Mouse (Mus musculus): ENCODE data around the gene Myo5c. TPM values are rescaled to one million over a fixed set of nuclear protein-coding genes. Genes with fewer than 3 reads are reported as not detected.

The Myo5c gene
- polyA plus RNA-seq, 1 experiment from 2014 or later, result 0.98 TPM

- WGBS, result under 1% methylated on average over 46 of the region's 52 CpGs
- peak overlapping the region; percentile 62 for H3K4me3 ChIP-seq
- peak overlapping the region; percentile 75 for H3K4me2 ChIP-seq (replicated peaks)
- peak overlapping the region; percentile 66 for H3K9ac ChIP-seq (replicated peaks)
- peak; percentile 91 for ATAC-seq (ENCODE audit: low FRiP score, low read depth)
- 0 out of 2 replicates have a peak, but pooled peaks cover 6% of the 10 kb centered on the region for H3K36me3 ChIP-seq
- H3K27me3 ChIP-seq, result no peaks in the 10 kb centered on the region
- peak overlapping the region; percentile 65 for H3K27ac ChIP-seq (replicated peaks)
- no peaks in the 10 kb centered on the region for H3K9me3 ChIP-seq
- H3K4me1 ChIP-seq, result peaks cover 19% of the 10 kb centered on the region
These were observed 82.2 kb downstream of the Myo5c start for GRCm38 (mm10) chr9:75313832-75314516.

GRCm38 (mm10) chr9:75314517-75315105 lies 82.8 kb downstream of the Myo5c start:
- Histone ChIP-seq H3K9ac (replicated peaks) (peak overlapping the region; percentile 66), H3K4me3 (peak overlapping the region; percentile 62), H3K36me3 (0 out of 2 replicates have a peak, but pooled peaks cover 6% of the 10 kb centered on the region), H3K9me3 (no peaks in the 10 kb centered on the region), H3K4me1 (peaks cover 22% of the 10 kb centered on the region), H3K4me2 (replicated peaks) (peak overlapping the region; percentile 75), H3K27ac (replicated peaks) (peak overlapping the region; percentile 65), H3K27me3 (no peaks in the 10 kb centered on the region)
- ATAC-seq (ENCODE audit: low FRiP score, low read depth), result 0 out of 2 replicates have a peak, but pooled peaks have one; percentile 7
- WGBS, result 2% methylated on average over 22 of the region's 22 CpGs

GRCm38 (mm10) chr9:75315238-75315637 lies 83.4 kb downstream of the Myo5c start:
- Histone ChIP-seq H3K36me3 (0 out of 2 replicates have a peak, but pooled peaks cover 6% of the 10 kb centered on the region), H3K27ac (replicated peaks) (no peak overlapping the region), H3K27me3 (no peaks in the 10 kb centered on the region), H3K4me3 (peak overlapping the region; percentile 62; the same call in 1 of the 2 replicates), H3K9me3 (no peaks in the 10 kb centered on the region), H3K4me2 (replicated peaks) (peak overlapping the region; percentile 75), H3K9ac (replicated peaks) (no peak overlapping the region; the same call in 1 of the 2 replicates), H3K4me1 (peaks cover 22% of the 10 kb centered on the region)
- no peak for ATAC-seq (ENCODE audit: low FRiP score, low read depth)
- 75% methylated on average over 3 of the region's 3 CpGs for WGBS

GRCm38 (mm10) chr9:75316771-75317170 lies 85.0 kb downstream of the Myo5c start:
- no peaks in the 10 kb centered on the region for H3K27me3 ChIP-seq
- 86% methylated on average over 6 of the region's 6 CpGs for WGBS
- H3K9me3 ChIP-seq, result no peaks in the 10 kb centered on the region
- no peak overlapping the region for H3K9ac ChIP-seq (replicated peaks)
- H3K36me3 ChIP-seq, result 0 out of 2 replicates have a peak, but pooled peaks cover 6% of the 10 kb centered on the region
- H3K4me3 ChIP-seq, result no peak overlapping the region
- no peak overlapping the region for H3K27ac ChIP-seq (replicated peaks)
- no peak for ATAC-seq (ENCODE audit: low FRiP score, low read depth)
- H3K4me2 ChIP-seq (replicated peaks), result no peak overlapping the region
- peaks cover 22% of the 10 kb centered on the region for H3K4me1 ChIP-seq

- WGBS, result 96% methylated on average over 2 of the region's 2 CpGs
- Histone ChIP-seq H3K27me3 (no peaks in the 10 kb centered on the region), H3K9ac (replicated peaks) (no peak overlapping the region), H3K9me3 (no peaks in the 10 kb centered on the region), H3K4me2 (replicated peaks) (no peak overlapping the region), H3K27ac (replicated peaks) (no peak overlapping the region), H3K36me3 (0 out of 2 replicates have a peak, but pooled peaks cover 6% of the 10 kb centered on the region), H3K4me1 (peaks cover 21% of the 10 kb centered on the region), H3K4me3 (no peak overlapping the region)
- ATAC-seq (ENCODE audit: low FRiP score, low read depth), result no peak
These were observed 86.4 kb downstream of the Myo5c start for GRCm38 (mm10) chr9:75318196-75318595.

- no peak for ATAC-seq (ENCODE audit: low FRiP score, low read depth)
- H3K27me3 ChIP-seq, result no peaks in the 10 kb centered on the region
- H3K9me3 ChIP-seq, result no peaks in the 10 kb centered on the region
- H3K4me3 ChIP-seq, result no peak overlapping the region
- H3K36me3 ChIP-seq, result 0 out of 2 replicates have a peak, but pooled peaks cover 6% of the 10 kb centered on the region
- H3K4me2 ChIP-seq (replicated peaks), result no peak overlapping the region
- peaks cover 16% of the 10 kb centered on the region for H3K4me1 ChIP-seq
- H3K27ac ChIP-seq (replicated peaks), result no peak overlapping the region
- no peak overlapping the region for H3K9ac ChIP-seq (replicated peaks)
- WGBS, result 86% methylated on average over 3 of the region's 3 CpGs
These were observed 87.5 kb downstream of the Myo5c start for GRCm38 (mm10) chr9:75319365-75319764.

GRCm38 (mm10) chr9:75322099-75322885 lies 90.5 kb downstream of the Myo5c start:
- no peak overlapping the region for H3K4me2 ChIP-seq (replicated peaks)
- WGBS, result 89% methylated on average over 13 of the region's 13 CpGs
- no peak for ATAC-seq (ENCODE audit: low FRiP score, low read depth)
- H3K36me3 ChIP-seq, result peaks cover 11% of the 10 kb centered on the region; the same call in 1 of the 2 replicates
- no peaks in the 10 kb centered on the region for H3K27me3 ChIP-seq
- H3K4me1 ChIP-seq, result 0 out of 2 replicates have a peak, but pooled peaks cover 3% of the 10 kb centered on the region
- no peak overlapping the region for H3K27ac ChIP-seq (replicated peaks)
- H3K9me3 ChIP-seq, result no peaks in the 10 kb centered on the region
- no peak overlapping the region for H3K4me3 ChIP-seq
- no peak overlapping the region for H3K9ac ChIP-seq (replicated peaks)

GRCm38 (mm10) chr9:75328047-75328446 lies 96.2 kb downstream of the Myo5c start:
- H3K4me1 ChIP-seq, result no peaks in the 10 kb centered on the region
- 95% methylated on average over 3 of the region's 3 CpGs for WGBS
- no peak overlapping the region for H3K9ac ChIP-seq (replicated peaks)
- no peak overlapping the region for H3K4me2 ChIP-seq (replicated peaks)
- no peaks in the 10 kb centered on the region for H3K9me3 ChIP-seq
- no peak overlapping the region for H3K4me3 ChIP-seq
- no peak overlapping the region for H3K27ac ChIP-seq (replicated peaks)
- ATAC-seq (ENCODE audit: low FRiP score, low read depth), result no peak
- no peaks in the 10 kb centered on the region for H3K27me3 ChIP-seq
- H3K36me3 ChIP-seq, result peaks cover 23% of the 10 kb centered on the region; the same call in 1 of the 2 replicates

- H3K4me3 ChIP-seq, result no peak overlapping the region
- ATAC-seq (ENCODE audit: low FRiP score, low read depth), result no peak
- peaks cover 45% of the 10 kb centered on the region for H3K36me3 ChIP-seq
- H3K27ac ChIP-seq (replicated peaks), result no peak overlapping the region
- H3K27me3 ChIP-seq, result no peaks in the 10 kb centered on the region
- H3K4me1 ChIP-seq, result no peaks in the 10 kb centered on the region
- H3K9me3 ChIP-seq, result no peaks in the 10 kb centered on the region
- H3K9ac ChIP-seq (replicated peaks), result no peak overlapping the region
- WGBS, result 89% methylated on average over 8 of the region's 8 CpGs
- H3K4me2 ChIP-seq (replicated peaks), result no peak overlapping the region
These were observed 99.0 kb downstream of the Myo5c start for GRCm38 (mm10) chr9:75330821-75331220.

- Histone ChIP-seq H3K9me3 (no peaks in the 10 kb centered on the region), H3K4me2 (replicated peaks) (no peak overlapping the region), H3K36me3 (peaks cover 67% of the 10 kb centered on the region), H3K4me1 (no peaks in the 10 kb centered on the region), H3K4me3 (no peak overlapping the region), H3K27me3 (no peaks in the 10 kb centered on the region), H3K27ac (replicated peaks) (no peak overlapping the region), H3K9ac (replicated peaks) (no peak overlapping the region)
- no peak for ATAC-seq (ENCODE audit: low FRiP score, low read depth)
- WGBS, result 81% methylated on average over 4 of the region's 4 CpGs
These were observed 102.6 kb downstream of the Myo5c start for GRCm38 (mm10) chr9:75334440-75334839.

GRCm38 (mm10) chr9:75338016-75338415 lies 106.2 kb downstream of the Myo5c start:
- WGBS, result 96% methylated on average over 6 of the region's 6 CpGs
- H3K36me3 ChIP-seq, result peaks cover 71% of the 10 kb centered on the region

GRCm38 (mm10) chr9:75342433-75342832 lies 110.6 kb downstream of the Myo5c start:
- H3K36me3 ChIP-seq, result peaks cover 57% of the 10 kb centered on the region
- 91% methylated on average over 4 of the region's 4 CpGs for WGBS
- H3K27ac ChIP-seq (replicated peaks), result no peak overlapping the region
- H3K9ac ChIP-seq (replicated peaks), result no peak overlapping the region
- H3K27me3 ChIP-seq, result no peaks in the 10 kb centered on the region
- H3K4me3 ChIP-seq, result no peak overlapping the region
- no peaks in the 10 kb centered on the region for H3K9me3 ChIP-seq
- H3K4me1 ChIP-seq, result no peaks in the 10 kb centered on the region
- no peak overlapping the region for H3K4me2 ChIP-seq (replicated peaks)
- no peak for ATAC-seq (ENCODE audit: low FRiP score, low read depth)

More at GRCm38 (mm10) chr9:75338016-75338415, 106.2 kb downstream of the Myo5c start:
- ATAC-seq (ENCODE audit: low FRiP score, low read depth), result no peak
- Histone ChIP-seq H3K27me3 (no peaks in the 10 kb centered on the region), H3K4me3 (no peak overlapping the region), H3K27ac (replicated peaks) (no peak overlapping the region), H3K9ac (replicated peaks) (no peak overlapping the region), H3K9me3 (no peaks in the 10 kb centered on the region), H3K4me1 (no peaks in the 10 kb centered on the region), H3K4me2 (replicated peaks) (no peak overlapping the region)
